Comparison of ENCODE assay signal across 7 mouse cellular contexts in genomic region chr1:34218323-34218722, GRCm38 (mm10).
A peak's percentile ranks its signal among the peaks of the same experiment; 100 is the strongest.
DNase-seq lines count a peak whose midpoint lies in the region; ATAC-seq and TF ChIP-seq lines count a peak whose summit lies in the region.

No protein-coding gene starts in this region.

- no peak overlapping the region for H3K9ac ChIP-seq in midbrain, embryonic 15.5 days

- H3K27ac ChIP-seq in cortical plate, adult 2 months (ENCODE audit: insufficient read depth, low read length), result no peak overlapping the region
- no peak overlapping the region for H3K27ac ChIP-seq in limb, embryonic 10.5 days
- no peak overlapping the region for H3K27ac ChIP-seq in midbrain, embryonic 15.5 days
- no peak overlapping the region for H3K27ac ChIP-seq in spleen, adult 2 months (ENCODE audit: insufficient read depth, low read length)

- TF ChIP-seq POLR2A in cortical plate, adult 2 months (IDR thresholded peaks at IDR 0.05; ENCODE audit: extremely low read depth, insufficient read depth, low read length), result no peak
- TF ChIP-seq POLR2A in spleen, adult 2 months (IDR thresholded peaks at IDR 0.05; ENCODE audit: low read depth, low read length), result no peak

- H3K9me3 ChIP-seq in limb, embryonic 10.5 days (replicated peaks), result no peaks in the 10 kb centered on the region
- H3K9me3 ChIP-seq in midbrain, embryonic 15.5 days, result no peaks in the 10 kb centered on the region

- H3K4me3 ChIP-seq in cortical plate, adult 2 months (ENCODE audit: insufficient read depth, low read length), result no peak overlapping the region
- H3K4me3 ChIP-seq in limb, embryonic 10.5 days, result no peak overlapping the region
- no peak overlapping the region for H3K4me3 ChIP-seq in midbrain, embryonic 15.5 days
- H3K4me3 ChIP-seq in spleen, adult 2 months (ENCODE audit: extremely low read depth, insufficient read depth, insufficient read length), result no peak overlapping the region

- peak; percentile 85 for ATAC-seq in midbrain, embryonic 15.5 days (replicated peaks)

- peak; percentile 76 to 77 for DNase-seq in adrenal gland, adult 18-20 months (ENCODE audit: low spot score in 2 of 2)
- DNase-seq in gastrocnemius, postnatal 25 days, result peak; percentile 50
- peak; percentile 81 for DNase-seq in kidney, adult 18-20 months
- DNase-seq in limb, embryonic 10.5 days (ENCODE audit: low spot score), result peak; percentile 90
- DNase-seq in spleen, adult 2 months (ENCODE audit: low read depth in 1 of 2, low spot score in 2 of 2), result peak; percentile 41 to 72

- H3K4me2 ChIP-seq in midbrain, embryonic 15.5 days, result no peak overlapping the region

- H3K4me1 ChIP-seq in cortical plate, adult 2 months (ENCODE audit: control insufficient read depth, insufficient read depth, low read length), result no peaks in the 10 kb centered on the region
- H3K4me1 ChIP-seq in limb, embryonic 10.5 days, result no peaks in the 10 kb centered on the region
- H3K4me1 ChIP-seq in midbrain, embryonic 15.5 days, result no peaks in the 10 kb centered on the region
- H3K4me1 ChIP-seq in spleen, adult 2 months (ENCODE audit: control insufficient read depth, insufficient read depth, insufficient read length), result no peaks in the 10 kb centered on the region

- no peaks in the 10 kb centered on the region for H3K27me3 ChIP-seq in limb, embryonic 10.5 days (ENCODE audit: low read depth, poor library complexity, severe bottlenecking)
- no peaks in the 10 kb centered on the region for H3K27me3 ChIP-seq in midbrain, embryonic 15.5 days (replicated peaks)
- no peaks in the 10 kb centered on the region for H3K27me3 ChIP-seq in spleen, adult 2 months (ENCODE audit: control insufficient read depth, insufficient read depth, low read length)

- H3K36me3 ChIP-seq in limb, embryonic 10.5 days, result peaks cover 3% of the 10 kb centered on the region; the same call in 1 of the 2 replicates
- peaks cover 29% of the 10 kb centered on the region for H3K36me3 ChIP-seq in midbrain, embryonic 15.5 days (replicated peaks)
- no peaks in the 10 kb centered on the region for H3K36me3 ChIP-seq in spleen, adult 2 months (ENCODE audit: control insufficient read depth, insufficient read depth, low read length)

- TF ChIP-seq CTCF in cortical plate, adult 2 months (IDR thresholded peaks at IDR 0.05; ENCODE audit: extremely low read depth, insufficient read depth, low read length), result peak; percentile 86
- peak; percentile 90; the same call in 1 of the 2 replicates for TF ChIP-seq CTCF in spleen, adult 2 months (IDR thresholded peaks at IDR 0.05; ENCODE audit: extremely low read depth, insufficient read depth, insufficient read length, insufficient replicate concordance)

- 45% methylated on average over 6 of the region's 6 CpGs for WGBS in limb, embryonic 10.5 days
- WGBS in midbrain, embryonic 15.5 days, result 35% methylated on average over 6 of the region's 6 CpGs
- WGBS in spleen, adult 2 months, result 31% methylated on average over 6 of the region's 6 CpGs
